Mouse (Mus musculus): ENCODE data around the gene Fbxo34. TPM values are rescaled to one million over a fixed set of nuclear protein-coding genes. Genes with fewer than 3 reads are reported as not detected.
"Not testable (repeated sequence)": the region's sequence is repeated elsewhere in the genome, so short reads cannot be mapped to it uniquely, and the experiment has no call there.

Gene Fbxo34
- total RNA-seq (2021): 10 to 100 TPM; 11.9 to 12.7 TPM
- long read RNA-seq, experiment 1, transcript Fbxo34-205 (3 exons, 2,993 nt): major isoform, 14 of 22 reads
- long read RNA-seq, experiment 1, partial matches to known transcripts: 0 of 22 reads
- long read RNA-seq, experiment 1, other reads (novel, unspliced or antisense): 4 of 22 reads
- long read RNA-seq, experiment 2, partial matches to known transcripts: 0 of 4 reads
- long read RNA-seq, experiment 2, other reads (novel, unspliced or antisense): 0 of 4 reads

- DNase-seq: not testable (repeated sequence)
These were observed at the start of gene Fbxo34 for GRCm38 (mm10) chr14:47450121-47450520. Fbxo34 (plus strand) TSS chr14:47450421.

GRCm38 (mm10) chr14:47402735-47403134 lies 47.5 kb upstream of the Fbxo34 start:
- DNase-seq: no peak

GRCm38 (mm10) chr14:47406000-47406399 lies 44.2 kb upstream of the Fbxo34 start:
- no peak for DNase-seq

- DNase-seq: no peak
These were observed 32.9 kb upstream of the Fbxo34 start for GRCm38 (mm10) chr14:47417346-47417745.

GRCm38 (mm10) chr14:47417775-47418665 lies 32.2 kb upstream of the Fbxo34 start, which contains the start of gene Dlgap5:
Dlgap5 (minus strand) TSS chr14:47418407.
- DNase-seq: peak; percentile 95 to 96

- DNase-seq: no peak
These were observed 31.6 kb upstream of the Fbxo34 start for GRCm38 (mm10) chr14:47418666-47418991.

GRCm38 (mm10) chr14:47419034-47419625 lies 31.1 kb upstream of the Fbxo34 start:
- DNase-seq: no peak

GRCm38 (mm10) chr14:47419723-47420276 lies 30.4 kb upstream of the Fbxo34 start:
- DNase-seq: no peak

- no peak for DNase-seq
These were observed 28.6 kb upstream of the Fbxo34 start for GRCm38 (mm10) chr14:47421606-47422005.

GRCm38 (mm10) chr14:47422466-47422865 lies 27.8 kb upstream of the Fbxo34 start:
- DNase-seq: no peak

GRCm38 (mm10) chr14:47432987-47433386 lies 17.2 kb upstream of the Fbxo34 start:
- DNase-seq: no peak

GRCm38 (mm10) chr14:47438947-47439346 lies 11.3 kb upstream of the Fbxo34 start:
- DNase-seq: no peak

- peak; percentile 4 to 17 for DNase-seq
These were observed 5.3 kb upstream of the Fbxo34 start for GRCm38 (mm10) chr14:47444907-47445306.

GRCm38 (mm10) chr14:47445331-47446095 lies 4.7 kb upstream of the Fbxo34 start:
- DNase-seq: peak; percentile 9 to 27

GRCm38 (mm10) chr14:47459556-47459955 lies 9.3 kb downstream of the Fbxo34 start:
- DNase-seq: no peak

GRCm38 (mm10) chr14:47461997-47462396 lies 11.8 kb downstream of the Fbxo34 start:
- DNase-seq: no peak

- no peak for DNase-seq
These were observed 12.2 kb downstream of the Fbxo34 start for GRCm38 (mm10) chr14:47462453-47462852.

- DNase-seq: no peak
These were observed 12.7 kb downstream of the Fbxo34 start for GRCm38 (mm10) chr14:47462877-47463460.

- no peak for DNase-seq
These were observed 14.2 kb downstream of the Fbxo34 start for GRCm38 (mm10) chr14:47464426-47464825.

GRCm38 (mm10) chr14:47465468-47466175 lies 15.4 kb downstream of the Fbxo34 start:
- no peak for DNase-seq

GRCm38 (mm10) chr14:47472359-47472742 lies 22.1 kb downstream of the Fbxo34 start:
- peak; percentile 95 for DNase-seq

Data from heart, adult 18-20 months (tissue).